In the genomic region with DNA sequence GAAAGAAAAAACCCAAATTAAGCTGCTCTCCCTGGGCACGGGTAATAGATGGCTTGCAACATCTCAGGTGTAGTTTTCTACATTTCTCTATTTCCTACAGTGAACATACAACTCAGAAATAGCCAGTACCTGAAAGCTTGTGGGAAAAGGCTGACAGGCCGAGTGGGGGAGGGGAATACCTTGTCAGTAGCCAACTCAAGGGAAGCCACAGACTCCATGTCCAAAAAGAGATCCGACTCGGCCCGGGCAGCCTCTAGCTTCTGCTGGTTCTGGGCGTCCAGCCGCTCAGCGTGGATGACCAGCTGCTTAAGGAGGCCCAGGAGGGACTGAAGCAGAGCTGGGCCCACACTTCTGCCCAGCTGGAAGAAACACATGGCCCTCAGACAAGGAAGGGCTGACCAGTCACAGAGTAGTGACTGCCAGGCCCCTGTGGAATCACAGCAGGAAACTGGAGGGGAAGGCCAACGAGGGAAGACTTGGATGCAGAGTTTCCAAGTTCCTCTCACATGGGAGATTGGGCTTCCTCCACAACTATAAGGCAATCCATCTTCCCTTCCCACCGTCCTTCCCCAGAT, we compare ENCODE assay signal across 13 mouse cellular contexts. TPM values are rescaled to one million over a fixed set of nuclear protein-coding genes. Genes with fewer than 3 reads are reported as not detected.
"Had no signal": no experiment of that assay in that cellular context is flagged by ENCODE, and none has a peak within 500 bp of the region (broad histone marks: within the 10 kb centered on the region; RNA-seq: fewer than 3 reads in every experiment).

No protein-coding gene starts in this region.

- H3K27me3 ChIP-seq: kidney, embryonic 15.5 days; limb, embryonic 12.5 days; midbrain, embryonic 12.5 days had no signal

- DNase-seq: kidney, adult 2 months; lung, adult 18-20 months; spleen, adult 18-20 months; thymus, adult 18-20 months; thymus, postnatal 14 days had no signal

- H3K9me3 ChIP-seq: kidney, embryonic 15.5 days; limb, embryonic 12.5 days; midbrain, embryonic 12.5 days had no signal

- H3K4me1 ChIP-seq: kidney, embryonic 15.5 days; limb, embryonic 12.5 days; midbrain, embryonic 12.5 days had no signal

- H3K4me3 ChIP-seq: kidney, embryonic 15.5 days; limb, embryonic 12.5 days; midbrain, embryonic 12.5 days had no signal

- H3K4me2 ChIP-seq: kidney, embryonic 15.5 days; limb, embryonic 12.5 days; midbrain, embryonic 12.5 days had no signal

- H3K27ac ChIP-seq: kidney, embryonic 15.5 days; limb, embryonic 12.5 days; liver, embryonic 14.5 days; midbrain, embryonic 12.5 days had no signal

- ATAC-seq: midbrain, embryonic 16.5 days had no signal

- H3K9ac ChIP-seq: kidney, embryonic 15.5 days; limb, embryonic 12.5 days; liver, embryonic 14.5 days; midbrain, embryonic 12.5 days had no signal

RNA-seq across cellular contexts. Expression of gene Mrap, which starts 38.0 kb away (rescaled TPM):
- total RNA-seq: megakaryocyte-erythroid progenitor cell, adult 5-6 weeks; neutrophil, adult 5-6 weeks had no signal
- polyA plus RNA-seq: limb, embryonic 12.5 days; midbrain, embryonic 12.5 days; stomach, embryonic 14.5 days had no signal

RNA-seq across cellular contexts. Expression of gene Eva1c, which starts 50.5 kb away (rescaled TPM):
- total RNA-seq: megakaryocyte-erythroid progenitor cell, adult 5-6 weeks; neutrophil, adult 5-6 weeks had no signal
